Mouse (Mus musculus): ENCODE measurements around the gene Ptprc.

GRCm38 (mm10) chr1:138180081-138180480, 4.6 kb upstream of the Ptprc start:
- TF ChIP-seq CTCF (IDR thresholded peaks at IDR 0.05), result no peak
- no peak for TF ChIP-seq POLR2A (IDR thresholded peaks at IDR 0.05; ENCODE audit: insufficient read depth, low read depth, low read length)

Measured in heart, adult 2 months (tissue).